Mouse (Mus musculus) lung, embryonic 15.5 days (tissue): Measurements from ENCODE around the gene Fam57b. TPM values are rescaled to one million over a fixed set of nuclear protein-coding genes. Genes with fewer than 3 reads are reported as not detected.

Experiments
- ATAC-seq: fragments of 200-750 bp; cut with Nextera tagmentation; 2 replicates; pipeline ENCODE4 v1.8.0; 2017; ENCODE audit warnings: moderate number of reproducible peaks, borderline replicate concordance; ENCODE audit not compliant: low FRiP score, low TSS enrichment; ENCODE audit errors: extremely low read depth
- H3K27ac ChIP-seq: fragments of 300-500 bp; sonication (generic); 2 replicates; pipeline ENCODE4 v1.5.1; 2015; ENCODE audit warnings: moderate library complexity, mild to moderate bottlenecking, inconsistent platforms
- H3K27me3 ChIP-seq: fragments of 300-500 bp; sonication (generic); 2 replicates; pipeline ENCODE4 v1.6.1; 2015; ENCODE audit warnings: inconsistent platforms
- H3K36me3 ChIP-seq: fragments of 300-500 bp; sonication (generic); 2 replicates; pipeline ENCODE4 v1.6.1; 2015; ENCODE audit warnings: inconsistent platforms
- H3K4me1 ChIP-seq: fragments of 300-500 bp; sonication (generic); 2 replicates; pipeline ENCODE4 v1.6.1; 2015; ENCODE audit warnings: inconsistent platforms
- H3K4me2 ChIP-seq: fragments of 300-500 bp; sonication (generic); 2 replicates; pipeline ENCODE4 v1.6.1; 2015; ENCODE audit warnings: inconsistent platforms, mild to moderate bottlenecking, moderate library complexity
- H3K4me3 ChIP-seq: fragments of 300-500 bp; sonication (generic); 2 replicates; pipeline ENCODE4 v1.5.1; 2015; ENCODE audit warnings: mild to moderate bottlenecking, inconsistent platforms
- H3K9ac ChIP-seq: fragments of 300-500 bp; sonication (generic); 2 replicates; pipeline ENCODE4 v1.6.1; 2015; ENCODE audit warnings: inconsistent platforms
- H3K9me3 ChIP-seq: fragments of 300-500 bp; sonication (generic); 2 replicates; pipeline ENCODE4 v1.6.1; 2016; ENCODE audit warnings: inconsistent platforms
- WGBS: fragments of 180-500 bp; shearing (Covaris S2); methylation state at CpG from one replicate; pipeline ENCODE4 v1.1.7; 2015; 5-methylcytosine and 5-hydroxymethylcytosine counted together
- polyA plus RNA-seq: library from polyadenylated mRNA; unstranded; fragments of >200 nt; fragmentation: Nextera tagmentation; extraction: Ambion mirVana; gene quantifications from 2 replicates; pipeline ENCODE4 v1.2.1, GENCODE M21; 2015

Gene Fam57b
- polyA plus RNA-seq, 1 experiment from 2014 or later: 0.19 TPM

GRCm38 (mm10) chr7:126863791-126864190 lies 66.3 kb downstream of the Fam57b start:
- Histone ChIP-seq H3K36me3 (peaks cover 53% of the 10 kb centered on the region), H3K9me3 (no peaks in the 10 kb centered on the region), H3K4me2 (peak overlapping the region; percentile 74), H3K27ac (peak overlapping the region; percentile 79), H3K9ac (peak overlapping the region; percentile 61), H3K4me3 (peak overlapping the region; percentile 58), H3K27me3 (no peaks in the 10 kb centered on the region), H3K4me1 (peaks cover 28% of the 10 kb centered on the region)
- ATAC-seq: no peak
- WGBS: 64% methylated on average over 6 of the region's 6 CpGs

DNA sequence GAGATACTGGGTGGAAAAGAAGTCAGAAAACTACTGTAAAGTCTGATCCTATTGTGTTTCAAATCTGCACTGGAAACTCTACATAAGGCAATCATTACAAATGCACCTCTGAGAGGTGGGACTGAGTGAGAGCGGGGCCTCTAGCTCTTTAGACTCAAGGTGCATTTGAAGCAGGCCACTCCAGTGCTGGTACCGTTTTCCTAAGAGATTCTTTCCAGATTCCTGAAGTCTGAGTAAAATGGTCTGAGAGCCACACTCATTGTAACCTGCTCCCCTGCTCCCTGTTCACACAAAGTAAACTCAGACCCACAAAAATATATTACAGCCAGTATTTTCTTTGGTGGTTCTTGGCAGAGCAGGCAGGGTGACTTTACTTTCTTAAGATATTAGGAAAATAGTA lies 70.1 kb downstream of the Fam57b start:
- Histone ChIP-seq H3K4me2 (no peak overlapping the region), H3K4me1 (peaks cover 22% of the 10 kb centered on the region), H3K4me3 (no peak overlapping the region), H3K9me3 (no peaks in the 10 kb centered on the region), H3K36me3 (peaks cover 81% of the 10 kb centered on the region), H3K27ac (no peak overlapping the region; the same call in 1 of the 2 replicates), H3K9ac (no peak overlapping the region), H3K27me3 (no peaks in the 10 kb centered on the region)
- no peak for ATAC-seq
- WGBS: 61% methylated on average over 2 of the region's 2 CpGs

- Histone ChIP-seq H3K4me3 (no peak overlapping the region), H3K9me3 (no peaks in the 10 kb centered on the region), H3K4me1 (peaks cover 17% of the 10 kb centered on the region), H3K36me3 (peaks cover 85% of the 10 kb centered on the region), H3K4me2 (no peak overlapping the region), H3K9ac (no peak overlapping the region), H3K27me3 (no peaks in the 10 kb centered on the region), H3K27ac (peak overlapping the region; percentile 8)
- 66% methylated on average over 12 of the region's 12 CpGs for WGBS
- no peak for ATAC-seq
These were observed 70.5 kb downstream of the Fam57b start for GRCm38 (mm10) chr7:126868003-126868402.

DNA sequence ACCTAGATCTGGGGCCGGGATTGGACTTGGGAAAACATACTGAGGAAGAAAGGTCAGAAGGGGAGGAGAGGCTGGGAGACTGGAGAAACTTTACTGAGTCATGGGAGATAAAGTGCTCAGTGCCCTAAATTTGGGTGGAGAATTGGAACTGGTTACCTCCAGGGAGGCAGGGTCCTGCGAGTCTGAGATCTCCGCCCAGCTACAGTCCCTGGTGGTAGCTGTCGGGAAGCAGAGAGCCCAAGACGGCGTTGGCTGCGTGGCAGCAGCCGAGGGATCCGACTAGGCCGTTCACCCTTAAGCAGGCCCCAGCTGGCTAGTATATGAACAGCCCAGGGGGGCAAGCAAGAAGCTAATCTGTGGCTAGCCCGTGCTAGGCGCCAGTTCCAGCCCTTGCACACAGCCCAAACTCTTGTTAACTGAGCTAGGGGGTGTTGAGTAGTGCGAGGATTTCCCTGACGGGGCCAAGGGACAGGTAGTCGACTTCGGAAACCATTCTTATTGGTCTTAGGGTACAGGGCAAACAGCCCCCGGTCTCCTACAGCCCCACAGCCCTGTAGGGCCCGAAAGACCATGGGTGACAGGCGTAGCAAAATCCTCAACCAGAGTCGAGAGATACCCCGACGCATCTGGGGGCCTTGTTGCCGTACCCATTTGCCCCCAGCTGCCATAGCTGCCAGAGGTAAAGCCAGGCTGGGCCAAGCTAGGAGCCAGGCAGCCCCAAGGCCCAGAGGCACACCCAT lies 72.5 kb downstream of the Fam57b start:
- no peak for ATAC-seq
- Histone ChIP-seq H3K9me3 (no peaks in the 10 kb centered on the region), H3K36me3 (peaks cover 92% of the 10 kb centered on the region), H3K27me3 (no peaks in the 10 kb centered on the region), H3K4me1 (no peaks in the 10 kb centered on the region), H3K4me3 (no peak overlapping the region), H3K9ac (no peak overlapping the region), H3K4me2 (no peak overlapping the region), H3K27ac (no peak overlapping the region)
- 86% methylated on average over 23 of the region's 23 CpGs for WGBS

- no peak overlapping the region for H3K9ac ChIP-seq
- ATAC-seq: no peak
These were observed 73.0 kb downstream of the Fam57b start for GRCm38 (mm10) chr7:126870520-126870891.

DNA sequence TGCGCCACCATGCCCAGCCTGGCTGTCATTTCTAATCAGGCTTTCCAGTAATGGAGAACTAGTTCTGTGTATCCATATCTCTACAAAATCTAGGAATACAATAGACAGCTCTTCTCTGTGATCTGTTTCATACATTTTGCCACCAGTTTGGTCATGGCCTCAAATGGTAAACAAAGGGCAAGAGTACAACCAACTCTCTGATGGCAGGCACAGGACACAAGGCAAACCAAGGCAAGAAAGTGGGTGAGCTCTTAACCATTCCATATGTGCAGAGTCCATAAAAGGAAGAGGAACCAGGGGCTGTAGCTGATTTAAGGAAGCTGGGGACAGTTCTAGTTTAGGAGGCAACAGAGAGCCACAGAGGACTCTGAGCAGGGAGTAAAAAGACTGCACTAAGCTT lies 79.8 kb downstream of the Fam57b start:
- Histone ChIP-seq H3K9me3 (no peaks in the 10 kb centered on the region), H3K4me3 (no peak overlapping the region), H3K4me1 (peaks cover 14% of the 10 kb centered on the region), H3K36me3 (peaks cover 81% of the 10 kb centered on the region), H3K9ac (no peak overlapping the region), H3K4me2 (no peak overlapping the region), H3K27ac (no peak overlapping the region), H3K27me3 (no peaks in the 10 kb centered on the region)
- ATAC-seq: no peak
- 100% methylated on average over 1 of the region's 1 CpGs for WGBS

More at GRCm38 (mm10) chr7:126870520-126870891, 73.0 kb downstream of the Fam57b start:
- no peak overlapping the region for H3K27ac ChIP-seq
- H3K27me3 ChIP-seq: no peaks in the 10 kb centered on the region
- H3K4me3 ChIP-seq: no peak overlapping the region
- H3K4me1 ChIP-seq: no peaks in the 10 kb centered on the region
- H3K36me3 ChIP-seq: peaks cover 92% of the 10 kb centered on the region
- WGBS: 94% methylated on average over 2 of the region's 2 CpGs
- no peaks in the 10 kb centered on the region for H3K9me3 ChIP-seq
- no peak overlapping the region for H3K4me2 ChIP-seq

Other genes with a start within 250 kb of the Fam57b start
- 176 and 186 TPM in 2 replicates for gene Eif3c, start 231.3 kb upstream of the Fam57b start, polyA plus RNA-seq
- 1.1 and 1.5 TPM in 2 replicates for gene Apobr, start 212.7 kb upstream of the Fam57b start, polyA plus RNA-seq
- gene Cln3, start 211.9 kb upstream of the Fam57b start, polyA plus RNA-seq: 27.7 and 27.9 TPM in 2 replicates
- gene Il27, start 202.7 kb upstream of the Fam57b start, polyA plus RNA-seq: not detected in 2 replicates
- 23.4 and 30.0 TPM in 2 replicates for gene Nupr1, start 166.8 kb upstream of the Fam57b start, polyA plus RNA-seq
- gene Sgf29, start 148.4 kb upstream of the Fam57b start, polyA plus RNA-seq: 47.3 and 54.9 TPM in 2 replicates
- gene Sult1a1, start 121.2 kb upstream of the Fam57b start, polyA plus RNA-seq: 5.9 and 6.8 TPM in 2 replicates
- 105 and 119 TPM in 2 replicates for gene Bola2, start 102.3 kb upstream of the Fam57b start, polyA plus RNA-seq
- gene Slx1b, start 101.9 kb upstream of the Fam57b start, polyA plus RNA-seq: 9.9 and 11.5 TPM in 2 replicates
- 36.0 and 58.1 TPM in 2 replicates for gene Coro1a, start 89.9 kb upstream of the Fam57b start, polyA plus RNA-seq
- 132 and 135 TPM in 2 replicates for gene Mapk3, start 38.1 kb upstream of the Fam57b start, polyA plus RNA-seq
- gene Gdpd3, start 31.3 kb upstream of the Fam57b start, polyA plus RNA-seq: 2.5 and 2.8 TPM in 2 replicates
- gene Ypel3, start 20.7 kb upstream of the Fam57b start, polyA plus RNA-seq: 90.3 and 96.2 TPM in 2 replicates
- gene Tbx6, start 16.2 kb upstream of the Fam57b start, polyA plus RNA-seq: 0.26 and 0.51 TPM in 2 replicates
- 260 and 262 TPM in 2 replicates for gene Ppp4c, start 5.2 kb upstream of the Fam57b start, polyA plus RNA-seq
- gene 4930451I11Rik, start 34.0 kb downstream of the Fam57b start, polyA plus RNA-seq: not detected in 2 replicates
- gene Doc2a, start 49.7 kb downstream of the Fam57b start, polyA plus RNA-seq: 0.81 and 1.1 TPM in 2 replicates
- gene Hirip3, start 64.3 kb downstream of the Fam57b start, polyA plus RNA-seq: 31.6 and 34.4 TPM in 2 replicates
- 76.6 and 78.3 TPM in 2 replicates for gene Ino80e, start 64.7 kb downstream of the Fam57b start, polyA plus RNA-seq
- gene Taok2, start 87.0 kb downstream of the Fam57b start, polyA plus RNA-seq: 48.0 and 55.0 TPM in 2 replicates
- 31.6 and 32.9 TPM in 2 replicates for gene Tmem219, start 125.2 kb downstream of the Fam57b start, polyA plus RNA-seq
- gene Kctd13, start 131.2 kb downstream of the Fam57b start, polyA plus RNA-seq: 13.6 and 15.0 TPM in 2 replicates
- 0.09 TPM in 1 of 2 replicates, not detected in the other for gene Asphd1, start 151.9 kb downstream of the Fam57b start, polyA plus RNA-seq
- gene Sez6l2, start 152.9 kb downstream of the Fam57b start, polyA plus RNA-seq: 0.16 and 0.89 TPM in 2 replicates
- 110 and 117 TPM in 2 replicates for gene Cdipt, start 178.2 kb downstream of the Fam57b start, polyA plus RNA-seq
- 1.3 and 2.1 TPM in 2 replicates for gene Cdiptos, start 178.4 kb downstream of the Fam57b start, polyA plus RNA-seq
- gene Mvp, start 217.0 kb downstream of the Fam57b start, polyA plus RNA-seq: 13.0 and 13.9 TPM in 2 replicates
- gene Pagr1b, start 218.8 kb downstream of the Fam57b start, polyA plus RNA-seq: not detected in 2 replicates
- 63.5 and 86.1 TPM in 2 replicates for gene Pagr1a, start 219.7 kb downstream of the Fam57b start, polyA plus RNA-seq
- 23.7 and 46.1 TPM in 2 replicates for gene Gm42742, start 223.4 kb downstream of the Fam57b start, polyA plus RNA-seq
- gene Prrt2, start 223.5 kb downstream of the Fam57b start, polyA plus RNA-seq: 3.0 and 3.9 TPM in 2 replicates
- 73.0 and 73.3 TPM in 2 replicates for gene Maz, start 229.4 kb downstream of the Fam57b start, polyA plus RNA-seq
- gene Kif22, start 244.8 kb downstream of the Fam57b start, polyA plus RNA-seq: 158 and 165 TPM in 2 replicates